Mouse (Mus musculus) inflammation-experienced regulatory T-cells, adult 6 months (primary cell): ENCODE measurements around the gene Pfkfb1. TPM values are rescaled to one million over a fixed set of nuclear protein-coding genes. Genes with fewer than 3 reads are reported as not detected.

Experiments
- polyA plus RNA-seq, 3 experiments: library from polyadenylated mRNA; unstranded; fragments of 100-300 nt; shearing (Covaris generic); gene quantifications; one replicate each; pipeline ENCODE4 v1.2.1; 2017

The Pfkfb1 gene
- polyA plus RNA-seq, 3 experiments from 2014 or later: 6.5 to 9.1 (median 7.5) TPM

Other genes with a start within 250 kb of the Pfkfb1 start
- 10 to 100 TPM; 17.4 to 23.6 (median 18.4) TPM for gene Tmem29, start 129.1 kb upstream of the Pfkfb1 start, polyA plus RNA-seq
- 1 to 10 TPM in 2 of 3 experiments, under 1 TPM in 1; 0.93 to 4.9 (median 4.8) TPM for gene Alas2, start 40.9 kb upstream of the Pfkfb1 start, polyA plus RNA-seq
- 10 to 100 TPM; 13.5 to 18.9 (median 15.3) TPM for gene Apex2, start 1.6 kb downstream of the Pfkfb1 start, polyA plus RNA-seq
- under 1 TPM in 2 of 3 experiments, not detected in 1; 0.08 to 0.34 TPM for gene Tro, start 69.4 kb downstream of the Pfkfb1 start, polyA plus RNA-seq
- gene Maged2, start 226.1 kb downstream of the Pfkfb1 start, polyA plus RNA-seq: 10 to 100 TPM; 14.3 to 39.7 (median 19.2) TPM